Mouse (Mus musculus) lung, embryonic 14.5 days (tissue): ENCODE results near the gene Eapp. TPM values are rescaled to one million over a fixed set of nuclear protein-coding genes. Genes with fewer than 3 reads are reported as not detected.

Experiments used
- ATAC-seq: fragments of 200-750 bp; cut with Nextera tagmentation; 2 replicates; pipeline ENCODE4 v1.8.0; 2017; ENCODE audit warnings: mild to moderate bottlenecking, moderate TSS enrichment, moderate library complexity; ENCODE audit not compliant: insufficient read depth
- DNase-seq: peaks from one replicate; pipeline ENCODE4 v3.0.0-alpha.2; 2015
- H3K27ac ChIP-seq: fragments of 300-500 bp; sonication (generic); 2 replicates; pipeline ENCODE4 v1.5.1; 2014; ENCODE audit warnings: low read depth, mild to moderate bottlenecking, moderate library complexity
- H3K27me3 ChIP-seq: fragments of 300-500 bp; sonication (generic); 2 replicates; pipeline ENCODE4 v1.6.1; 2014; ENCODE audit warnings: low read length, control low read depth; ENCODE audit not compliant: insufficient read depth
- H3K36me3 ChIP-seq: fragments of 300-500 bp; sonication (generic); 2 replicates; pipeline ENCODE4 v1.6.1; 2014; ENCODE audit warnings: control low read depth; ENCODE audit not compliant: insufficient read depth
- H3K4me1 ChIP-seq: fragments of 300-500 bp; sonication (generic); 2 replicates; pipeline ENCODE4 v1.6.1; 2014; ENCODE audit warnings: antibody characterized with exemption, control low read depth; ENCODE audit not compliant: insufficient read depth
- H3K4me2 ChIP-seq: fragments of 300-500 bp; sonication (generic); 2 replicates; pipeline ENCODE4 v1.6.1; 2014; ENCODE audit warnings: mild to moderate bottlenecking
- H3K4me3 ChIP-seq: fragments of 300-500 bp; sonication (generic); 2 replicates; pipeline ENCODE4 v1.5.1; 2014; ENCODE audit warnings: low read depth, low read length
- H3K9ac ChIP-seq: fragments of 300-500 bp; sonication (generic); 2 replicates; pipeline ENCODE4 v1.6.1; 2014
- H3K9me3 ChIP-seq: fragments of 300-500 bp; sonication (generic); 2 replicates; pipeline ENCODE4 v1.6.1; 2016; ENCODE audit warnings: low read depth, low read length, control low read depth
- CTCF ChIP-seq: IDR thresholded peaks from 2 replicates; pipeline ENCODE4 v1.5.1; 2016; ENCODE audit warnings: antibody characterized with exemption, low read depth
- WGBS: fragments of 180-500 bp; shearing (Covaris S2); extraction: QIAGEN DNeasy Blood & Tissue Kit; methylation state at CpG from one replicate; pipeline ENCODE4 v1.1.7; 2014; 5-methylcytosine and 5-hydroxymethylcytosine counted together
- polyA plus RNA-seq: library from polyadenylated mRNA; unstranded; fragments of >200 nt; fragmentation: Nextera tagmentation; extraction: Ambion mirVana; gene quantifications from 2 replicates; pipeline ENCODE4 v1.2.1, GENCODE M21; 2014

Gene Eapp
- polyA plus RNA-seq, 1 experiment from 2014 or later, result 59.4 TPM

GRCm38 (mm10) chr12:54694847-54695510, 718 bp downstream of the Eapp start:
- Histone ChIP-seq H3K9ac (peak overlapping the region; percentile 82), H3K4me3 (peak overlapping the region; percentile 81), H3K36me3 (peaks cover 11% of the 10 kb centered on the region), H3K4me1 (no peaks in the 10 kb centered on the region), H3K4me2 (peak overlapping the region; percentile 91), H3K27ac (peak overlapping the region; percentile 96), H3K27me3 (no peaks in the 10 kb centered on the region), H3K9me3 (no peaks in the 10 kb centered on the region)
- ATAC-seq (no peak), DNase-seq (no peak)
- WGBS, result 36% methylated on average over 12 of the region's 12 CpGs
- TF ChIP-seq CTCF, result no peak

GRCm38 (mm10) chr12:54689082-54689481, 6.6 kb downstream of the Eapp start:
- Histone ChIP-seq H3K4me1 (no peaks in the 10 kb centered on the region), H3K27ac (no peak overlapping the region), H3K27me3 (no peaks in the 10 kb centered on the region), H3K4me3 (no peak overlapping the region), H3K9me3 (no peaks in the 10 kb centered on the region), H3K4me2 (no peak overlapping the region), H3K9ac (no peak overlapping the region), H3K36me3 (peaks cover 59% of the 10 kb centered on the region)
- 93% methylated on average over 5 of the region's 5 CpGs for WGBS
- TF ChIP-seq CTCF, result no peak
- DNase-seq (no peak), ATAC-seq (no peak)

GRCm38 (mm10) chr12:54683182-54683581, 12.5 kb downstream of the Eapp start:
- H3K4me3 ChIP-seq, result no peak overlapping the region
- TF ChIP-seq CTCF, result peak; percentile 62
- no peak overlapping the region for H3K4me2 ChIP-seq
- H3K36me3 ChIP-seq, result peaks cover 42% of the 10 kb centered on the region
- H3K4me1 ChIP-seq, result no peaks in the 10 kb centered on the region
- H3K27ac ChIP-seq, result no peak overlapping the region
- peak; percentile 51 for DNase-seq
- no peaks in the 10 kb centered on the region for H3K27me3 ChIP-seq
- H3K9ac ChIP-seq, result no peak overlapping the region
- WGBS, result 17% methylated on average over 1 of the region's 1 CpGs
- no peaks in the 10 kb centered on the region for H3K9me3 ChIP-seq
- ATAC-seq, result no peak

GRCm38 (mm10) chr12:54676709-54677108, 19.0 kb downstream of the Eapp start:
- no peak overlapping the region for H3K9ac ChIP-seq
- no peaks in the 10 kb centered on the region for H3K27me3 ChIP-seq
- no peaks in the 10 kb centered on the region for H3K9me3 ChIP-seq
- no peak overlapping the region for H3K27ac ChIP-seq
- H3K4me2 ChIP-seq, result no peak overlapping the region
- H3K4me3 ChIP-seq, result no peak overlapping the region
- no peaks in the 10 kb centered on the region for H3K4me1 ChIP-seq
- 87% methylated on average over 9 of the region's 9 CpGs for WGBS
- no peak for TF ChIP-seq CTCF
- ATAC-seq (no peak), DNase-seq (no peak)
- H3K36me3 ChIP-seq, result peaks cover 41% of the 10 kb centered on the region

GRCm38 (mm10) chr12:54675396-54675795, 20.3 kb downstream of the Eapp start:
- Histone ChIP-seq H3K4me3 (no peak overlapping the region), H3K27ac (no peak overlapping the region), H3K36me3 (peaks cover 42% of the 10 kb centered on the region), H3K9me3 (no peaks in the 10 kb centered on the region), H3K9ac (no peak overlapping the region), H3K4me2 (no peak overlapping the region), H3K27me3 (no peaks in the 10 kb centered on the region), H3K4me1 (no peaks in the 10 kb centered on the region)
- ATAC-seq, result no peak
- TF ChIP-seq CTCF, result 0 out of 2 replicates have a peak, but pooled peaks have one; percentile 7
- 92% methylated on average over 4 of the region's 4 CpGs for WGBS
- DNase-seq, result no peak

- Histone ChIP-seq H3K27ac (no peak overlapping the region), H3K4me2 (no peak overlapping the region), H3K4me3 (no peak overlapping the region), H3K27me3 (no peaks in the 10 kb centered on the region), H3K9me3 (no peaks in the 10 kb centered on the region), H3K36me3 (peaks cover 27% of the 10 kb centered on the region), H3K4me1 (no peaks in the 10 kb centered on the region), H3K9ac (no peak overlapping the region)
- no peak for ATAC-seq
- WGBS, result 85% methylated on average over 4 of the region's 4 CpGs
- no peak for TF ChIP-seq CTCF
- no peak for DNase-seq
Measured at GRCm38 (mm10) chr12:54671262-54671661, 24.4 kb downstream of the Eapp start.

- H3K27ac ChIP-seq, result no peak overlapping the region
- DNase-seq, result no peak
- peaks cover 16% of the 10 kb centered on the region for H3K36me3 ChIP-seq
- H3K4me2 ChIP-seq, result no peak overlapping the region
- H3K4me3 ChIP-seq, result no peak overlapping the region
- TF ChIP-seq CTCF, result no peak
- H3K9ac ChIP-seq, result no peak overlapping the region
- no peaks in the 10 kb centered on the region for H3K4me1 ChIP-seq
- no peak for ATAC-seq
- H3K9me3 ChIP-seq, result no peaks in the 10 kb centered on the region
- H3K27me3 ChIP-seq, result no peaks in the 10 kb centered on the region
- 100% methylated on average over 1 of the region's 1 CpGs for WGBS
Measured at GRCm38 (mm10) chr12:54668141-54668540, 27.6 kb downstream of the Eapp start.
